Mouse (Mus musculus): ENCODE results near the gene Angpt4. TPM values are rescaled to one million over a fixed set of nuclear protein-coding genes. Genes with fewer than 3 reads are reported as not detected.

The Angpt4 gene
- total and polyA plus RNA-seq, 2 experiments from 2014 or later: 0.12 TPM; not detected in 1

DNA sequence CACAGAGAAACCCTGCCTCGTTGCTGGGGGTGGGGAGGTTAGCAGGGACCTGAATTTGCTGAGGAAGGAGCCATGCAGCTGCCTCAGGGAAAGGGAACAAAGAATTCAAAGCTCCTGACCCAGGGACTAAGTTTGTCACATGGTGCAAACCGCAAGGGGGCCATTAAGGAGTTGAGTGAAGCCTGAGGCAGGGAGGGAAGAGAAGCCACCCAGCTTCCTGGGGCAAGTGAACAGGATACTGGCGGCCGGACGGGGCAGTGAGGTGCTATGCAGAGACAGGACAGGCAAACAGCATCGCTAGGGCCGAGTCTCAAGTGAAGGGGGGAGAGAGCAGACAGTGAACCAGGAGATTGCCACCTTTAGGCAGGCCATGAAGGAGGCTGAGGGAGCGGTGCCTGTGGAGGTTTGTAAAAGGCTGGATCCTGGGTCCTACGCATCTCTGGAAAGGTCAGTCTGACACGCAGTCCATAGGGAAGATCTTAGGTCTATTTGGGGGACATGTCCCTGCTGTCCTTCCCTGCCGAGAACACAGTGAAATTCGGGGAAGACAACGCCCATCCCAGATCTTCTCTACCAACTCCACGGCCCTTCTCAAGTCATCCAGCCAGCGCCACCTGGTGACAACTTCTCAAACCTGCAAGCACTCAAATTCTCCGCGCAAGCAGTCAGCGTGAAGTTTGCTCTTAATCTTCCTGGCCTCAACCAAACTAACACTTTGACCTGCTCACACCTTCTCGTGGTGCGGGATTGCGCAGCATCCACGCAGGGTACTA lies 83.5 kb downstream of the Angpt4 start:
- WGBS: 9% methylated on average over 22 of the region's 22 CpGs
- Histone ChIP-seq H3K4me2 (ENCODE audit: low read depth, low read length) (peak overlapping the region; percentile 41), H3K27ac (ENCODE audit: low read depth) (no peak overlapping the region), H3K9me3 (replicated peaks; ENCODE audit: control insufficient read depth, low read length) (no peaks in the 10 kb centered on the region), H3K27me3 (ENCODE audit: control insufficient read depth, insufficient read depth, low read length) (peaks cover 58% of the 10 kb centered on the region), H3K9ac (replicated peaks; ENCODE audit: low read depth, low read length) (no peak overlapping the region), H3K4me1 (ENCODE audit: control insufficient read depth, insufficient read depth) (0 out of 2 replicates have a peak, but pooled peaks cover 8% of the 10 kb centered on the region), H3K4me3 (ENCODE audit: low read depth, low read length) (no peak overlapping the region), H3K36me3 (replicated peaks; ENCODE audit: control insufficient read depth, insufficient read depth, low read length) (no peaks in the 10 kb centered on the region)
- DNase-seq (ENCODE audit: low spot score) (peak; percentile 68), ATAC-seq (ENCODE audit: insufficient read depth, low read depth) (0 out of 2 replicates have a peak, but pooled peaks have one; percentile 9)
- TF ChIP-seq CTCF (IDR thresholded peaks at IDR 0.05; ENCODE audit: low read depth) (peak; percentile 87), EP300 (IDR thresholded peaks at IDR 0.05; ENCODE audit: low read depth) (no peak)

MicroRNAs encoded within 50 kb of the gene (microRNA counts, 519-probe panel; counts per million panel counts)
- microRNA mmu-miR-1953: 1,491 counts per million, percentile 13 among the panel's probes with 10 or more counts

Small RNA genes lying within 50 kb of the gene (microRNA-seq; reads per million reads assigned to microRNA genes)
- 0.71 reads per million for gene Mir1953

Other genes starting within 250 kb of the Angpt4 start
- not detected in 2 replicates for gene Rad21l, start 242.7 kb upstream of the Angpt4 start, total RNA-seq (2014; rRNA removed; ENCODE audit: low replicate concordance)
- not detected in 2 replicates for gene Rad21l, start 242.7 kb upstream of the Angpt4 start, polyA plus RNA-seq (2015; fragmentation: Nextera tagmentation; extraction: Ambion mirVana)
- 1.2 and 1.6 TPM in 2 replicates for gene Tmem74b, start 209.2 kb upstream of the Angpt4 start, total RNA-seq (2014; rRNA removed; ENCODE audit: low replicate concordance)
- gene Tmem74b, start 209.2 kb upstream of the Angpt4 start, polyA plus RNA-seq (2015; fragmentation: Nextera tagmentation; extraction: Ambion mirVana): 3.6 and 3.8 TPM in 2 replicates
- gene Psmf1, start 167.0 kb upstream of the Angpt4 start, total RNA-seq (2014; rRNA removed; ENCODE audit: low replicate concordance): 32.3 and 37.6 TPM in 2 replicates
- 31.4 and 32.6 TPM in 2 replicates for gene Psmf1, start 167.0 kb upstream of the Angpt4 start, polyA plus RNA-seq (2015; fragmentation: Nextera tagmentation; extraction: Ambion mirVana)
- gene Rspo4, start 68.3 kb upstream of the Angpt4 start, total RNA-seq (2014; rRNA removed; ENCODE audit: low replicate concordance): not detected in 2 replicates
- gene Rspo4, start 68.3 kb upstream of the Angpt4 start, polyA plus RNA-seq (2015; fragmentation: Nextera tagmentation; extraction: Ambion mirVana): not detected in 2 replicates
- 3.0 and 11.7 TPM in 2 replicates for gene Fam110a, start 69.0 kb downstream of the Angpt4 start, total RNA-seq (2014; rRNA removed; ENCODE audit: low replicate concordance)
- gene Fam110a, start 69.0 kb downstream of the Angpt4 start, polyA plus RNA-seq (2015; fragmentation: Nextera tagmentation; extraction: Ambion mirVana): 5.7 and 6.2 TPM in 2 replicates
- 6.6 TPM in 1 of 2 replicates, not detected in the other for gene Slc52a3, start 85.3 kb downstream of the Angpt4 start, total RNA-seq (2014; rRNA removed; ENCODE audit: low replicate concordance)
- 0.44 and 0.68 TPM in 2 replicates for gene Slc52a3, start 85.3 kb downstream of the Angpt4 start, polyA plus RNA-seq (2015; fragmentation: Nextera tagmentation; extraction: Ambion mirVana)
- not detected in 2 replicates for gene Scrt2, start 170.3 kb downstream of the Angpt4 start, total RNA-seq (2014; rRNA removed; ENCODE audit: low replicate concordance)
- not detected in 2 replicates for gene Scrt2, start 170.3 kb downstream of the Angpt4 start, polyA plus RNA-seq (2015; fragmentation: Nextera tagmentation; extraction: Ambion mirVana)
- 10.9 and 13.7 TPM in 2 replicates for gene Srxn1, start 194.3 kb downstream of the Angpt4 start, total RNA-seq (2014; rRNA removed; ENCODE audit: low replicate concordance)
- 9.5 and 10.2 TPM in 2 replicates for gene Srxn1, start 194.3 kb downstream of the Angpt4 start, polyA plus RNA-seq (2015; fragmentation: Nextera tagmentation; extraction: Ambion mirVana)
- 32.5 and 36.8 TPM in 2 replicates for gene Tcf15, start 232.4 kb downstream of the Angpt4 start, total RNA-seq (2014; rRNA removed; ENCODE audit: low replicate concordance)
- 23.0 and 23.2 TPM in 2 replicates for gene Tcf15, start 232.4 kb downstream of the Angpt4 start, polyA plus RNA-seq (2015; fragmentation: Nextera tagmentation; extraction: Ambion mirVana)

All from heart, postnatal 0 days (tissue).